Mouse (Mus musculus) fat pad, adult 2 months (tissue): Measurements from ENCODE around the gene Gpn3.

Source experiments
- DNase-seq: peaks from one replicate; pipeline ENCODE4 v3.0.0-alpha.2; 2011; ENCODE audit warnings: low read depth, low spot score; ENCODE audit errors: extremely low read depth

Gene Gpn3

DNA sequence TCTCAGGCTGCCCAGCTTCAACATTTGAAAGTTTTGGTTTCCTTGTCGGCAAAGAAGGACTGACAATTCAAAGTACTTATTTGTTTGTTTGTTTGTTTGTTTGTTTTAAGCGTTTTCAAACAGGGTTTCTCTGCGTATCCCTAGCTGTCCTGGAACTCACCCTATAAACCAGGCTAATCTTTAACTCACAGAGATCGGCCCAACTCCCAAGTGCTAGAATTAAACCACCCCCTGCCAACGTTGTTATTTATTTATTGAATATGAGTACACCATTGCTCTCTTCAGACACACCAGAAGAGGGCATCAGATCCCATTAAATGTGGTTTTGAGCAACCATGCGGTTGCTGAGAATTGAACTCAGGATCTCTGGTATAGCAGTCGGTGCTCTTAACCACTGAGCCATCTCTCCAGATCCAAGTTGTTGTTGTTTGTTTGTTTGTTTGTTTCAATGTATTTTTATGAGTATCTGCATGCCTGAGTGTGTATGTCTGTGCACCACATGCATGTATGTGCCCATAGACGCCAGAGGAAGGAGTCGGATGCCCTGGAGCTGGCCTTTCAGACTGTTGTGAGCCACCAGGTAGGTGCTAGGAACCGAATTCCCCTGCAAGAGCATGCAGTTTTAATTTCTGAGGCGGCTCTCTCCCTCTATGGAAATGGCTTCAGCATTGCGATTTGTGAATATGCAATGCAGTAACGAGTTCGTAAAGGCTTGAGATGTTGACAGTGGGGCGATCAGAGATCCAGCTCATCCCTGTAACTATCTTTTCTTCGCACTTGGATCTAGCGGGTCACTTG lies 49.8 kb downstream of the Gpn3 start, which contains the start of gene Anapc7:
Gene Anapc7 (plus strand): TSS at position 423 of the 798 bp plus-strand sequence.
- DNase-seq = no peak

GRCm38 (mm10) chr5:122422071-122422964 lies 50.6 kb downstream of the Gpn3 start:
- no peak for DNase-seq

- no peak for DNase-seq
Measured at GRCm38 (mm10) chr5:122423083-122423482, 51.4 kb downstream of the Gpn3 start.

- no peak for DNase-seq
Measured at GRCm38 (mm10) chr5:122425550-122425949, 53.9 kb downstream of the Gpn3 start.

- no peak for DNase-seq
Measured at GRCm38 (mm10) chr5:122430036-122430775, 58.5 kb downstream of the Gpn3 start.

DNA sequence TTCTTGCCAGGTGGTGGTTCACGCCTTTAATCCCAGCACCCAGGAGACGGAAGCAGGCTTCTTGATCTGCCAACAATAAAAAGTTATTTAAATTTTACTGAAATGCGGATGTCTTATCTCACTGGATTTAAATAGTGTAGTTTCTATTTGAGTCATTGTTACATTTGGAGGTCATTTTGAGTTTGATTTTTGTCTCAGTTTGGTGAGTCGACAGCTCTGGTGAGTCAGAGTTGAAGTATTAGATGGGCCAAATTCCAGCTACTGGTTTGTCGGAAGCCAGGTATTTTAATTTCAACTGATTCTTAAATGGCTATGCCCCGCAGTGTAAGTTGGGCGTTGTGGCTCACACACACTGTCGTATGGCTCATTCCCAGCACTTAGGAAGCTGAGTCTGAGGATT lies 59.5 kb downstream of the Gpn3 start:
- no peak for DNase-seq
